Mouse (Mus musculus): ENCODE data around the gene 6430548M08Rik.

DNA sequence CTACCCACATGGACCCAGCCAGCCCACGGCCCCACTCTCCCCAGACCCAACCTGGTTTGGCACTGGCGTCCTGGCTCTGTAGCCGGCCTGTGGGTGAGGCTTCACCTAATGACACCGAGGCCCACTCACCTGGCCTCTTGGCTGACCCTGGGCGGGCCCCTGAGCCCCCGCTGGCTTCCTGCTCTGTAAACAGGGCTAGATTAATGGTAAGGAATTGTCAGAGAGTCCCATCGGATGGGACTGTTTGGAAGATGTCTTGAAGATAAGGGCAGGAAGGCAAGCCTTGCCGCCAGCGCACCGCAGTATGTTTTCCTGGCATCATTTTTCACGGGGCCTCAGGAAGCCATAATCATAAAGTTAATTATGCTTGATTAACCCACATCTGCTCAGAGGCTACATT, 94.2 kb downstream of the 6430548M08Rik start:
- TF ChIP-seq POLR2A (IDR thresholded peaks at IDR 0.05; ENCODE audit: low read depth, low read length) (no peak), CTCF (IDR thresholded peaks at IDR 0.05; ENCODE audit: borderline replicate concordance, insufficient read depth, low read length) (no peak)

All from embryonic fibroblast, embryonic 13.5 days (primary cell).